Mouse (Mus musculus): Measurements from ENCODE around the gene Rabepk.
"Not testable (repeated sequence)": the region's sequence is repeated elsewhere in the genome, so short reads cannot be mapped to it uniquely, and the experiment has no call there.

GRCm38 (mm10) chr2:34761272-34761671 lies 38.4 kb downstream of the Rabepk start:
- TF ChIP-seq CTCF (IDR thresholded peaks at IDR 0.05; ENCODE audit: borderline replicate concordance, insufficient read depth, low read depth, low read length); POLR2A (IDR thresholded peaks at IDR 0.05; ENCODE audit: borderline replicate concordance, insufficient read depth, low read length): not testable (repeated sequence)
